Mouse (Mus musculus): ENCODE measurements around the gene Adssl1. TPM values are rescaled to one million over a fixed set of nuclear protein-coding genes. Genes with fewer than 3 reads are reported as not detected.

Gene Adssl1
- total and polyA plus RNA-seq, 2 experiments: 21.7 to 26.7 TPM

DNA sequence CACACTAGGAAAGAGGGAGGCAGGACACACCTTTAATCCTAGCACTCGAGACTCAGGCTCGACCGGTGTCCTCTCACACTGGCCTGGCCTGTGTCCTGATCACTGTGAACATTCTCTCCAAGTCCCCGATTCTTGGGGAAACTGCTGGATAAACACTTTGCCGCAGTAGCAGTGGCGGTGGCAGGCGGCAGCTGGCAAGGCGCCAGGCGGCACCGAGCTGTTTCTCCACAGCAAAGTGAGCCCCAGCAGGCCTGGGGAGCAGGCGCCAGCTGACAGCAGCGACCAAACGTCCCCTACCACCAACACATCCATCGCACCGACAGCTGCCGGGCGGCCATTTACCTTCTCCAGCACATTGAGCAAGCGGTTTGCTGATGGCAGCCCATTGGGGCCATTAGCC lies 45.6 kb downstream of the Adssl1 start:
- TF ChIP-seq POLR2A (IDR thresholded peaks at IDR 0.05; ENCODE audit: extremely low read depth, insufficient read depth, low read length) (no peak), CTCF (IDR thresholded peaks at IDR 0.05; ENCODE audit: low read depth, low read length) (no peak)
- Histone ChIP-seq H3K4me3 (ENCODE audit: insufficient read depth, low read depth, low read length) (peak overlapping the region; percentile 24; the same call in 1 of the 2 replicates), H3K79me2 (ENCODE audit: control insufficient read depth, insufficient read depth, low read length) (peaks cover 50% of the 10 kb centered on the region), H3K4me1 (ENCODE audit: control insufficient read depth, insufficient read depth, low read length) (peaks cover 24% of the 10 kb centered on the region), H3K27ac (replicated peaks; ENCODE audit: insufficient read depth, low read depth, low read length) (no peak overlapping the region), H3K27me3 (ENCODE audit: control insufficient read depth, insufficient read depth, low read length) (no peaks in the 10 kb centered on the region), H3K36me3 (ENCODE audit: control insufficient read depth, insufficient read depth, low read length) (0 out of 2 replicates have a peak, but pooled peaks cover 2% of the 10 kb centered on the region), H3K9ac (ENCODE audit: low read depth, low read length) (peak overlapping the region; percentile 15)
- WGBS: 25% methylated on average over 18 of the region's 18 CpGs
- DNase-seq (ENCODE audit: extremely low read depth, low read depth, low spot score): no peak

- Histone ChIP-seq H3K27ac (replicated peaks; ENCODE audit: insufficient read depth, low read depth, low read length) (no peak overlapping the region), H3K9ac (ENCODE audit: low read depth, low read length) (peak overlapping the region; percentile 15; the same call in 1 of the 2 replicates), H3K79me2 (ENCODE audit: control insufficient read depth, insufficient read depth, low read length) (peaks cover 55% of the 10 kb centered on the region), H3K4me3 (ENCODE audit: insufficient read depth, low read depth, low read length) (no peak overlapping the region; the same call in 1 of the 2 replicates), H3K36me3 (ENCODE audit: control insufficient read depth, insufficient read depth, low read length) (0 out of 2 replicates have a peak, but pooled peaks cover 2% of the 10 kb centered on the region), H3K4me1 (ENCODE audit: control insufficient read depth, insufficient read depth, low read length) (peaks cover 28% of the 10 kb centered on the region), H3K27me3 (ENCODE audit: control insufficient read depth, insufficient read depth, low read length) (no peaks in the 10 kb centered on the region)
- 72% methylated on average over 9 of the region's 9 CpGs for WGBS
- no peak for DNase-seq (ENCODE audit: extremely low read depth, low read depth, low spot score)
- TF ChIP-seq POLR2A (IDR thresholded peaks at IDR 0.05; ENCODE audit: extremely low read depth, insufficient read depth, low read length): no peak
- no peak for TF ChIP-seq CTCF (IDR thresholded peaks at IDR 0.05; ENCODE audit: low read depth, low read length)
Measured at GRCm38 (mm10) chr12:112665881-112666544, 46.2 kb downstream of the Adssl1 start.

GRCm38 (mm10) chr12:112667619-112668297 lies 47.9 kb downstream of the Adssl1 start:
- no peaks in the 10 kb centered on the region for H3K36me3 ChIP-seq (ENCODE audit: control insufficient read depth, insufficient read depth, low read length)
- H3K79me2 ChIP-seq (ENCODE audit: control insufficient read depth, insufficient read depth, low read length): peaks cover 69% of the 10 kb centered on the region
- 54% methylated on average over 10 of the region's 10 CpGs for WGBS
- peaks cover 41% of the 10 kb centered on the region for H3K4me1 ChIP-seq (ENCODE audit: control insufficient read depth, insufficient read depth, low read length)
- H3K9ac ChIP-seq (ENCODE audit: low read depth, low read length): peak overlapping the region; percentile 27; the same call in 1 of the 2 replicates
- peak overlapping the region; percentile 32 for H3K27ac ChIP-seq (replicated peaks; ENCODE audit: insufficient read depth, low read depth, low read length)
- DNase-seq (ENCODE audit: extremely low read depth, low read depth, low spot score): no peak
- H3K27me3 ChIP-seq (ENCODE audit: control insufficient read depth, insufficient read depth, low read length): no peaks in the 10 kb centered on the region
- H3K4me3 ChIP-seq (ENCODE audit: insufficient read depth, low read depth, low read length): peak overlapping the region; percentile 19; the same call in 1 of the 2 replicates
- no peak for TF ChIP-seq CTCF (IDR thresholded peaks at IDR 0.05; ENCODE audit: low read depth, low read length)
- no peak for TF ChIP-seq POLR2A (IDR thresholded peaks at IDR 0.05; ENCODE audit: extremely low read depth, insufficient read depth, low read length)

DNA sequence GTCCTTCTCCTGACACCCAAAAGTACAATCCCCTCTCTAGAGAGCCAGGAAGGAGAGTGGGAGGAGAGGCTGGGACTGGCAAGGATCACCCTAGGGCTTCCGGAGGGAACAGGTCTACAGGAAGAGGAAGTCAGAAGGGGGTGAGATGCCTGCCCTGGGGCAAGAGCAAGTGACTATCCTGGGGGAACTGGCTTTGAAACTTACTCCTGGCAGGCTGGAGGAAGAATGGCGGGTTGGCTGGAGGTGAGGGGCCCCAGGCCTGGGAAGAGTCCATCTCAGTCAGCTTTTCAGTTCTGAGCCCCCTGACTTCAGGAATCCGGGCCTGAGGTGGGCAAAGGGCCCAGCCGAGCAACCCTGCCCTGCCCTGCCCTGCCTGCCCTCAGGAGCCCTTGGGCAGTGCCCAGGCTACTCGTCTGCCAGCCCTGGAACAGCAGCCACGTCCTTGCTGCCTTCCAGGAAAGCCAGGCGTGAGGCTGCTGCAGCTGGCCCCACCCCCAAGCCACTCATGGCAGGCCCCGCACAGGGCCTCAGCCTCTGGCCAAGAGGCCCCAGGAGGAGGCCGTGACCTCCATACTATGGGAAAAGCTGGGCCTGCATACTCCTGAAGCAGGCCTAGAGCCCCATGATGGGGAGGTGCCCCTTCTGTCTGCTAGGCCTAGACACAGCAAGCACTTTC lies 51.0 kb downstream of the Adssl1 start:
- H3K27ac ChIP-seq (replicated peaks; ENCODE audit: insufficient read depth, low read depth, low read length): peak overlapping the region; percentile 45; the same call in 1 of the 2 replicates
- TF ChIP-seq CTCF (IDR thresholded peaks at IDR 0.05; ENCODE audit: low read depth, low read length) (no peak), POLR2A (IDR thresholded peaks at IDR 0.05; ENCODE audit: extremely low read depth, insufficient read depth, low read length) (no peak)
- no peaks in the 10 kb centered on the region for H3K27me3 ChIP-seq (ENCODE audit: control insufficient read depth, insufficient read depth, low read length)
- 12% methylated on average over 9 of the region's 9 CpGs for WGBS
- peak; percentile 76 for DNase-seq (ENCODE audit: extremely low read depth, low read depth, low spot score)
- peaks cover 58% of the 10 kb centered on the region for H3K79me2 ChIP-seq (ENCODE audit: control insufficient read depth, insufficient read depth, low read length)
- H3K36me3 ChIP-seq (ENCODE audit: control insufficient read depth, insufficient read depth, low read length): no peaks in the 10 kb centered on the region
- H3K4me1 ChIP-seq (ENCODE audit: control insufficient read depth, insufficient read depth, low read length): peaks cover 49% of the 10 kb centered on the region
- no peak overlapping the region for H3K9ac ChIP-seq (ENCODE audit: low read depth, low read length)
- no peak overlapping the region for H3K4me3 ChIP-seq (ENCODE audit: insufficient read depth, low read depth, low read length)

DNA sequence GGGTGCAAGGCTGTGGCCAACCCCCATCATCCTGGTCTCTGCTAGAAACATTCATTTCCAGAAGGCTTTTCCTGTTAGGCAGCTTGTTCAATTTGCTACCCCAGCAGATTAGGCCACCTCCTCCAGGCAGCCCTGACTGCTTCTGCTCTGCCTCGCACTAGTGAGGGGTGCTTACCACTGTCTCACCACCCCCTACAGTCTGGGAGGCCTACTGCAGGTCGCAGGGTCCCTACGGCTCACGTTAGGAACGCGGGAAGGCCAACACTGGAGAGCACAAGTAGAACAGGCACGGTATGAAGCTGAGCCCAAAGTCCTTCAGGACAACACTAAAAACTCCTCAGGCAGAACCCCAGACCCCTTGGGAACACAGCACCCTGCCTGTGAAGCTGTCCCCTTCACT lies 52.0 kb downstream of the Adssl1 start:
- no peak overlapping the region for H3K27ac ChIP-seq (replicated peaks; ENCODE audit: insufficient read depth, low read depth, low read length)
- WGBS: 68% methylated on average over 7 of the region's 7 CpGs
- H3K79me2 ChIP-seq (ENCODE audit: control insufficient read depth, insufficient read depth, low read length): peaks cover 50% of the 10 kb centered on the region
- H3K9ac ChIP-seq (ENCODE audit: low read depth, low read length): no peak overlapping the region
- no peak overlapping the region for H3K4me3 ChIP-seq (ENCODE audit: insufficient read depth, low read depth, low read length)
- no peak for TF ChIP-seq POLR2A (IDR thresholded peaks at IDR 0.05; ENCODE audit: extremely low read depth, insufficient read depth, low read length)
- peak; percentile 51 for TF ChIP-seq CTCF (IDR thresholded peaks at IDR 0.05; ENCODE audit: low read depth, low read length)
- H3K36me3 ChIP-seq (ENCODE audit: control insufficient read depth, insufficient read depth, low read length): no peaks in the 10 kb centered on the region
- no peak for DNase-seq (ENCODE audit: extremely low read depth, low read depth, low spot score)
- H3K4me1 ChIP-seq (ENCODE audit: control insufficient read depth, insufficient read depth, low read length): peaks cover 43% of the 10 kb centered on the region
- H3K27me3 ChIP-seq (ENCODE audit: control insufficient read depth, insufficient read depth, low read length): no peaks in the 10 kb centered on the region
